Comparison of ENCODE assay signal across 19 mouse cellular contexts in the genomic region with DNA sequence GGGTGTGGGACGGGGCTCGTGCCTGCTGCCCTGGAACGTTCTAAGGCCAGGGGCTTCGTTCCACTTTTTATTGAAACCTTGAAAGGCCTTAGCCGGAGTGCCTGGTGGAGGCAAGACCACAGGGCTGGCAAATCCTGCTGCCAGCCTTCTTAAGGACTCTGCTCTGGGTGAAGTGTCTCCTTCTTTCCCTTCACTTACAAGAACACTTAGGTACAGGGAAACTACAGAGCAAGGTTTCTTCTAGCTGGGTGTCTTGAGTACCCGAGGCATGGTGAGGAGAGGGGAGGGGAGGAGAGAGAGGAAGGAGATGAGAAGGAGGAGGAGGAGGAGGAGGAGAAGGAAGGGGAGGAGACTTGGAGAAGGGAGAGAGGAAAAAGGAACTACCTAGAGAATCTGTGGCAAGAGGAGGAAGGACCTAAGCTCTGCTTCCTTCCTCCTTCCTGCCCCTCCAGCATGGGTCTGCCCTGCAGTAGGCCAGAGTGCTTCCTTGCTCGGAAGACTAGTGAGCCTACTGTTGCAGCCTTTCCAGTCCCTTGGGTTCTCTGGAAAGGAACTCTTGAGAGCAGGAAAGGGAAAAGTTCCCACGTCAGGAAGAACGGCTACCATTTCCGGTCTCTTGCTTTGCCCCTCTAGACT.
A peak's percentile ranks its signal among the peaks of the same experiment; 100 is the strongest.
DNase-seq lines count a peak whose midpoint lies in the region; ATAC-seq lines count a peak whose summit lies in the region.
"Had no signal": no experiment of that assay in that cellular context is flagged by ENCODE, and none has a peak within 500 bp of the region (broad histone marks: within the 10 kb centered on the region; RNA-seq: fewer than 3 reads in every experiment).

No protein-coding gene starts in this region.

- DNase-seq in kidney, postnatal 10 days, result no peak
- DNase-seq in limb, embryonic 10.5 days (ENCODE audit: low spot score), result no peak
- no peak for DNase-seq in cerebellum, adult 8-10 months
- no peak for DNase-seq in cerebellum, adult 11 months
- DNase-seq: adrenal gland, adult 2 months; cerebellum, adult 2 months; embryo, embryonic 11 days; forebrain, postnatal 0 days; gastrocnemius, adult 2 months; heart, postnatal 4 days had no signal

- peaks cover 20% of the 10 kb centered on the region for H3K4me1 ChIP-seq in kidney, embryonic 15.5 days
- H3K4me1 ChIP-seq in limb, embryonic 10.5 days, result peaks cover 21% of the 10 kb centered on the region
- H3K4me1 ChIP-seq: midbrain, embryonic 12.5 days had no signal

- no peak for ATAC-seq in kidney, embryonic 15.5 days (replicated peaks; ENCODE audit: low FRiP score)
- ATAC-seq in common myeloid progenitor, adult 5-6 weeks (replicated peaks; ENCODE audit: low read depth, poor library complexity, severe bottlenecking), result peak; percentile 56
- ATAC-seq in monocyte, adult 5-6 weeks (replicated peaks; ENCODE audit: insufficient number of reproducible peaks, low FRiP score, low TSS enrichment, poor library complexity, severe bottlenecking), result 0 out of 2 replicates have a peak, but pooled peaks have one; percentile 43
- ATAC-seq in CD4-positive, CD25-positive, alpha-beta regulatory T cell, adult 4 months, result no peak
- ATAC-seq: forebrain, postnatal 0 days; hindbrain, postnatal 0 days had no signal

- H3K4me3 ChIP-seq in kidney, embryonic 15.5 days (replicated peaks), result no peak overlapping the region
- H3K4me3 ChIP-seq in limb, embryonic 10.5 days, result no peak overlapping the region
- H3K4me3 ChIP-seq: erythroblast, embryonic 14.5 days; gastrocnemius, adult 2 months; limb, embryonic 13.5 days; midbrain, embryonic 12.5 days had no signal

- H3K9me3 ChIP-seq in kidney, embryonic 15.5 days (replicated peaks), result no peaks in the 10 kb centered on the region
- no peaks in the 10 kb centered on the region for H3K9me3 ChIP-seq in limb, embryonic 10.5 days (replicated peaks)
- H3K9me3 ChIP-seq: limb, embryonic 13.5 days; midbrain, embryonic 12.5 days had no signal

- no peaks in the 10 kb centered on the region for H3K27me3 ChIP-seq in kidney, embryonic 15.5 days
- no peaks in the 10 kb centered on the region for H3K27me3 ChIP-seq in limb, embryonic 10.5 days (ENCODE audit: low read depth, poor library complexity, severe bottlenecking)
- H3K27me3 ChIP-seq: limb, embryonic 13.5 days; midbrain, embryonic 12.5 days had no signal

- H3K4me2 ChIP-seq in kidney, embryonic 15.5 days, result no peak overlapping the region
- H3K4me2 ChIP-seq: heart, embryonic 11.5 days; limb, embryonic 13.5 days; midbrain, embryonic 12.5 days had no signal

- H3K36me3 ChIP-seq in kidney, embryonic 15.5 days, result no peaks in the 10 kb centered on the region
- no peaks in the 10 kb centered on the region for H3K36me3 ChIP-seq in limb, embryonic 10.5 days
- H3K36me3 ChIP-seq: limb, embryonic 13.5 days; midbrain, embryonic 12.5 days had no signal

- H3K9ac ChIP-seq in kidney, embryonic 15.5 days, result no peak overlapping the region
- H3K9ac ChIP-seq: forebrain, postnatal 0 days; limb, embryonic 13.5 days; midbrain, embryonic 12.5 days had no signal

- peak overlapping the region; percentile 51; the same call in 1 of the 2 replicates for H3K27ac ChIP-seq in kidney, embryonic 15.5 days
- peak overlapping the region; percentile 69 for H3K27ac ChIP-seq in limb, embryonic 10.5 days
- H3K27ac ChIP-seq: gastrocnemius, adult 2 months; hindbrain, postnatal 0 days; limb, embryonic 13.5 days; midbrain, embryonic 12.5 days had no signal

- WGBS in kidney, embryonic 15.5 days, result 81% methylated on average over 10 of the region's 10 CpGs
- 85% methylated on average over 10 of the region's 10 CpGs for WGBS in limb, embryonic 10.5 days

Comparison
In these comparisons a context has a peak if more than half of its experiments do, and no peak if none do; other contexts are left out.
1. ATAC-seq: peak in common myeloid progenitor, adult 5-6 weeks (single experiment) and monocyte, adult 5-6 weeks (single experiment); none in kidney, embryonic 15.5 days (single experiment) and CD4-positive, CD25-positive, alpha-beta regulatory T cell, adult 4 months (single experiment).